22 mouse cellular contexts compared by ENCODE assay signal in genomic region chr5:51288234-51288633, GRCm38 (mm10).
DNase-seq lines count a peak whose midpoint lies in the region; ATAC-seq and TF ChIP-seq lines count a peak whose summit lies in the region.
"Had no signal": no experiment of that assay in that cellular context is flagged by ENCODE, and none has a peak within 500 bp of the region (broad histone marks: within the 10 kb centered on the region; RNA-seq: fewer than 3 reads in every experiment).

No protein-coding gene starts in this region.

- TF ChIP-seq CTCF in liver, adult 2 months (IDR thresholded peaks at IDR 0.05; ENCODE audit: low read depth, low read length), result no peak
- TF ChIP-seq CTCF in liver, postnatal 0 days (IDR thresholded peaks at IDR 0.05; ENCODE audit: low read depth), result no peak

- H3K4me1 ChIP-seq in liver, adult 2 months (ENCODE audit: control insufficient read depth, insufficient read depth, low read length), result peaks cover 12% of the 10 kb centered on the region; the same call in 1 of the 2 replicates
- no peaks in the 10 kb centered on the region for H3K4me1 ChIP-seq in liver, embryonic 12.5 days
- no peaks in the 10 kb centered on the region for H3K4me1 ChIP-seq in liver, postnatal 0 days (ENCODE audit: insufficient read depth)

- H3K36me3 ChIP-seq in liver, adult 2 months (ENCODE audit: control insufficient read depth, insufficient read depth, low read length), result no peaks in the 10 kb centered on the region
- no peaks in the 10 kb centered on the region for H3K36me3 ChIP-seq in liver, embryonic 12.5 days
- H3K36me3 ChIP-seq in liver, postnatal 0 days (replicated peaks; ENCODE audit: insufficient read depth, low read length), result no peaks in the 10 kb centered on the region
- H3K36me3 ChIP-seq: G1E had no signal

- WGBS in liver, adult 2 months, result 21% methylated on average over 2 of the region's 2 CpGs
- WGBS in liver, embryonic 12.5 days (ENCODE audit: insufficient replicate concordance), result 61% methylated on average over 2 of the region's 2 CpGs
- WGBS in liver, postnatal 0 days (ENCODE audit: insufficient replicate concordance), result 41% methylated on average over 2 of the region's 2 CpGs

- no peaks in the 10 kb centered on the region for H3K9me3 ChIP-seq in liver, embryonic 12.5 days (replicated peaks)
- H3K9me3 ChIP-seq in liver, postnatal 0 days (ENCODE audit: low read length), result no peaks in the 10 kb centered on the region
- H3K9me3 ChIP-seq: G1E had no signal

- no peaks in the 10 kb centered on the region for H3K79me2 ChIP-seq in liver, adult 2 months (ENCODE audit: control insufficient read depth, insufficient read depth, low read length)

- TF ChIP-seq POLR2A in liver, adult 2 months (IDR thresholded peaks at IDR 0.05; ENCODE audit: extremely low read depth, insufficient read depth, low read length), result no peak

- H3K4me3 ChIP-seq in liver, adult 2 months (ENCODE audit: insufficient read depth, low read depth, low read length), result no peak overlapping the region
- no peak overlapping the region for H3K4me3 ChIP-seq in liver, embryonic 12.5 days
- H3K4me3 ChIP-seq in liver, postnatal 0 days (ENCODE audit: low read depth, low read length), result no peak overlapping the region

- H3K9ac ChIP-seq in liver, adult 2 months (ENCODE audit: low read depth, low read length), result no peak overlapping the region
- no peak overlapping the region for H3K9ac ChIP-seq in liver, embryonic 12.5 days
- no peak overlapping the region for H3K9ac ChIP-seq in liver, postnatal 0 days (replicated peaks)

- no peak overlapping the region; the same call in 1 of the 2 replicates for H3K27ac ChIP-seq in liver, adult 2 months (replicated peaks; ENCODE audit: insufficient read depth, low read depth, low read length)
- H3K27ac ChIP-seq in liver, embryonic 12.5 days, result no peak overlapping the region
- peak overlapping the region; percentile 94 for H3K27ac ChIP-seq in liver, postnatal 0 days (ENCODE audit: low read depth)

- peak; percentile 85 for TF ChIP-seq EP300 in liver, postnatal 0 days (IDR thresholded peaks at IDR 0.05; ENCODE audit: low read depth)

- H3K4me2 ChIP-seq in liver, embryonic 12.5 days, result no peak overlapping the region
- H3K4me2 ChIP-seq in liver, postnatal 0 days (ENCODE audit: low read depth, low read length), result no peak overlapping the region

- DNase-seq in liver, adult 2 months (ENCODE audit: extremely low read depth, low read depth, low spot score), result peak; percentile 84
- peak; percentile 17 for DNase-seq in liver, postnatal 0 days
- no peak for DNase-seq in liver
- DNase-seq in fat pad, adult 2 months (ENCODE audit: extremely low read depth, low read depth, low spot score), result peak; percentile 4
- peak; percentile 19 for DNase-seq in gonadal fat pad, adult 2 months (ENCODE audit: low read depth)
- DNase-seq in layer of hippocampus, adult 9-10 months (ENCODE audit: low spot score), result no peak
- no peak for DNase-seq in layer of hippocampus, adult 18-20 months (ENCODE audit: low spot score in 2 of 2)
- DNase-seq: adrenal gland, adult 2 months; adrenal gland, adult 8-10 months; adrenal gland, postnatal 10 days; adrenal gland, postnatal 14 days; adrenal gland, postnatal 25 days; adrenal gland, postnatal 36 days; B cell, adult 2 months; cerebellum, adult 11 months; cerebellum, adult 11-12 months had no signal

- H3K27me3 ChIP-seq in liver, adult 2 months (ENCODE audit: control insufficient read depth, insufficient read depth, low read length), result no peaks in the 10 kb centered on the region
- no peaks in the 10 kb centered on the region for H3K27me3 ChIP-seq in liver, embryonic 12.5 days (replicated peaks)
- H3K27me3 ChIP-seq in liver, postnatal 0 days (ENCODE audit: insufficient read depth, low read length), result no peaks in the 10 kb centered on the region
- H3K27me3 ChIP-seq: CH12.LX, Patski had no signal

- ATAC-seq in liver, embryonic 12.5 days, result no peak
- peak; percentile 83 for ATAC-seq in liver, postnatal 0 days
- ATAC-seq: activated CD4-positive, CD25-positive, alpha-beta regulatory T cell, adult 4 months; CD4-positive, CD25-positive, alpha-beta regulatory T cell, adult 4 months; Patski had no signal

Comparison
In these comparisons a context has a peak if more than half of its experiments do, and no peak if none do; other contexts are left out.
1. DNase-seq: peak in liver, adult 2 months (single experiment), liver, postnatal 0 days (single experiment), fat pad, adult 2 months (single experiment) and gonadal fat pad, adult 2 months (single experiment); none in liver (single experiment), layer of hippocampus, adult 9-10 months (single experiment) and layer of hippocampus, adult 18-20 months (0 of 2).